8 mouse cellular contexts compared by ENCODE assay signal in the genomic region with DNA sequence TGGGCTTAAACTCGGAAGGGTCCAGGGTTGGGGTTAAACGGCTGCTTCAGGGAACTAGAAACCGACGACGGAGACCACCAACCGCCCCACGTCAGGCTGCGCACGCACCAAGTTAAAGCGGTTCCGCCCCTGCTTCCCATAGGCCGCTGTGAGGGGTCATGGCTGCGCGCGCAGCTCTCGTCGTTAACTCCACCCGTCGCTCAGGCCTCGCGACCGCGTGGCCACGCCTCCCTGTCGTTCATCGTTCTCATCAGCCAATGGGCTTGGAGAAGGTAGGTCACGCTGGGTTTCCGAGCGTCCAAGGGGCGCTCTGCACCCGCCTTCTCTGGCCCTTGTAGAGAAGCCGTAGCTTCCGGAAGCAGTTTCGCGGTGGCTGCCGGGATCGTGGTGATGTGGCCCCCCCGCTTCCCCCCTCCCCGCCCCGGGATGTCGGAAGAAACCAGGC. TPM values are rescaled to one million over a fixed set of nuclear protein-coding genes. Genes with fewer than 3 reads are reported as not detected.
DNase-seq lines count a peak whose midpoint lies in the region; ATAC-seq and TF ChIP-seq lines count a peak whose summit lies in the region.

A gene (minus strand): TSS at position 153 of the 445 bp plus-strand sequence.

- DNase-seq in A20 (ENCODE audit: low read depth, low spot score): peak; percentile 100
- DNase-seq in heart, adult 9 months (ENCODE audit: low spot score in 2 of 2): peak; percentile 98
- DNase-seq in monocyte, adult 2 months (ENCODE audit: low read depth in 1 of 2, low spot score in 2 of 2): peak; percentile 88
- peak; percentile 97 to 99 for DNase-seq in spleen, postnatal 36 days (ENCODE audit: low spot score in 2 of 2)

- no peaks in the 10 kb centered on the region for H3K27me3 ChIP-seq in kidney, embryonic 14.5 days (ENCODE audit: control insufficient read depth, insufficient read depth, low read length)
- no peaks in the 10 kb centered on the region for H3K27me3 ChIP-seq in limb, embryonic 15.5 days

- H3K27ac ChIP-seq in bone marrow macrophage, adult 2 months (ENCODE audit: insufficient read depth, low read depth, low read length): peak within 1 kb of the TSS; percentile 49
- H3K27ac ChIP-seq in embryonic fibroblast, embryonic 13.5 days (ENCODE audit: insufficient read depth, low read length): peak within 1 kb of the TSS; percentile 27
- H3K27ac ChIP-seq in kidney, embryonic 14.5 days (ENCODE audit: low read depth, low read length): peak within 1 kb of the TSS; percentile 65; the same call in 1 of the 2 replicates
- peak within 1 kb of the TSS; percentile 83 for H3K27ac ChIP-seq in limb, embryonic 15.5 days

- 0% methylated on average over 40 of the region's 41 CpGs for WGBS in kidney, embryonic 14.5 days
- under 1% methylated on average over 38 of the region's 41 CpGs for WGBS in limb, embryonic 15.5 days

- TF ChIP-seq POLR2A in bone marrow macrophage, adult 2 months (IDR thresholded peaks at IDR 0.05; ENCODE audit: borderline replicate concordance, low read depth, low read length): 0 out of 2 replicates have a peak, but pooled peaks have one; percentile 16
- TF ChIP-seq POLR2A in embryonic fibroblast, embryonic 13.5 days (IDR thresholded peaks at IDR 0.05; ENCODE audit: low read depth, low read length): peak; percentile 89

- peak within 1 kb of the TSS; percentile 97 for H3K9ac ChIP-seq in kidney, embryonic 14.5 days (ENCODE audit: low read depth, low read length)
- H3K9ac ChIP-seq in limb, embryonic 15.5 days: peak within 1 kb of the TSS; percentile 84

- H3K4me3 ChIP-seq in bone marrow macrophage, adult 2 months (ENCODE audit: insufficient read depth, low read length): peak within 1 kb of the TSS; percentile 93
- H3K4me3 ChIP-seq in embryonic fibroblast, embryonic 13.5 days (ENCODE audit: insufficient read depth, low read length): peak within 1 kb of the TSS; percentile 93
- peak within 1 kb of the TSS; percentile 93 for H3K4me3 ChIP-seq in kidney, embryonic 14.5 days (ENCODE audit: low read length)
- H3K4me3 ChIP-seq in limb, embryonic 15.5 days: peak within 1 kb of the TSS; percentile 79

- no peaks in the 10 kb centered on the region for H3K9me3 ChIP-seq in kidney, embryonic 14.5 days (ENCODE audit: control insufficient read depth, low read length)
- H3K9me3 ChIP-seq in limb, embryonic 15.5 days: no peaks in the 10 kb centered on the region

- TF ChIP-seq CTCF in bone marrow macrophage, adult 2 months (IDR thresholded peaks at IDR 0.05; ENCODE audit: low read depth, low read length): no peak
- TF ChIP-seq CTCF in embryonic fibroblast, embryonic 13.5 days (IDR thresholded peaks at IDR 0.05; ENCODE audit: borderline replicate concordance, insufficient read depth, low read length): no peak

- peaks cover 10% of the 10 kb centered on the region for H3K4me1 ChIP-seq in bone marrow macrophage, adult 2 months (ENCODE audit: control insufficient read depth, insufficient read depth, low read length)
- 0 out of 2 replicates have a peak, but pooled peaks cover 11% of the 10 kb centered on the region for H3K4me1 ChIP-seq in embryonic fibroblast, embryonic 13.5 days (ENCODE audit: control insufficient read depth, insufficient read depth, low read length)
- peaks cover 20% of the 10 kb centered on the region for H3K4me1 ChIP-seq in kidney, embryonic 14.5 days (ENCODE audit: control insufficient read depth, insufficient read depth, low read length)
- H3K4me1 ChIP-seq in limb, embryonic 15.5 days: peaks cover 21% of the 10 kb centered on the region

- H3K36me3 ChIP-seq in kidney, embryonic 14.5 days (ENCODE audit: control insufficient read depth, insufficient read depth, low read length): peaks cover 30% of the 10 kb centered on the region
- peaks cover 38% of the 10 kb centered on the region for H3K36me3 ChIP-seq in limb, embryonic 15.5 days

- H3K4me2 ChIP-seq in kidney, embryonic 14.5 days (replicated peaks; ENCODE audit: low read depth, low read length): peak within 1 kb of the TSS; percentile 85
- peak within 1 kb of the TSS; percentile 78 for H3K4me2 ChIP-seq in limb, embryonic 15.5 days

- ATAC-seq in kidney, embryonic 14.5 days (ENCODE audit: low FRiP score, low TSS enrichment): peak; percentile 99
- peak; percentile 99 for ATAC-seq in limb, embryonic 15.5 days (ENCODE audit: insufficient number of reproducible peaks, low FRiP score, low TSS enrichment, low read depth)

RNA-seq across cellular contexts. Expression of the gene that starts here (rescaled TPM):
- polyA plus RNA-seq in bone marrow macrophage, adult 2 months (2012; ENCODE audit: insufficient read depth, insufficient read length, missing spikeins): 168 and 170 TPM in 2 replicates
- 474 and 541 TPM in 2 replicates for polyA plus RNA-seq in embryonic fibroblast, embryonic 13.5 days (2011; ENCODE audit: insufficient read length, low read depth, missing spikeins)
- polyA plus RNA-seq in kidney, embryonic 14.5 days (2014; fragmentation: Nextera tagmentation; extraction: Ambion mirVana): 142 and 529 TPM in 2 replicates
- polyA plus RNA-seq in limb, embryonic 15.5 days (2015; fragmentation: Nextera tagmentation; extraction: Ambion mirVana): 370 and 413 TPM in 2 replicates

Comparison
In these comparisons a context has a peak if more than half of its experiments do, and no peak if none do; other contexts are left out.
1. Peak in every context shown above with its lines: DNase-seq, ATAC-seq, H3K4me3 ChIP-seq and H3K27ac ChIP-seq.
2. H3K27ac ChIP-seq: peak in every context shown above with its lines; median percentile 83 in limb, embryonic 15.5 days; 65 in kidney, embryonic 14.5 days; 49 in bone marrow macrophage, adult 2 months; 27 in embryonic fibroblast, embryonic 13.5 days.